Mouse (Mus musculus): ENCODE data around the gene Gpatch11. TPM values are rescaled to one million over a fixed set of nuclear protein-coding genes. Genes with fewer than 3 reads are reported as not detected.

Gene Gpatch11
- polyA plus RNA-seq, 1 experiment from 2014 or later: 31.8 TPM

DNA sequence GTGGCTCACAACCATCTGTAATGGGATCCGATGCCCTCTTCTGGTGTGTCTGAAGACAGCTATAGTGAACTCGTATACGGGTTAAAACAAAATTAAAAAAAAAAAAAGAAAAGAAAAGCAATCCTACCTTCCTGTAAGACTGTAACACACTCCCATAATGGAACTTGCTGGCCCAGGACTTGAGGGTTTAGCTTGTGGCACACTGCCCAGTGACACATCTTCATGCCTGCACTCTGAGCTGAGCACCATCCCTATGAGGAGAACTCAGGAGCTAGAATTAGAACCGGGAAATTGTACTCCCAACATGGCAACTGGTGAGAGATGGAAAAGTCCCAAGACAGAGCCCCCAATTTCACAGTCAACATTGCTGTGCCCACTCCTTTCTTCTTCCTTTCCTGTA, 47.9 kb downstream of the Gpatch11 start:
- no peaks in the 10 kb centered on the region for H3K36me3 ChIP-seq (ENCODE audit: control insufficient read depth, insufficient read depth, low read length)
- no peak for ATAC-seq (replicated peaks; ENCODE audit: insufficient number of reproducible peaks, low FRiP score, low TSS enrichment)
- H3K9me3 ChIP-seq (replicated peaks; ENCODE audit: control insufficient read depth, low read length): no peaks in the 10 kb centered on the region
- WGBS (ENCODE audit: insufficient replicate concordance): 92% methylated on average over 4 of the region's 4 CpGs
- H3K9ac ChIP-seq (ENCODE audit: low read depth, low read length): no peak overlapping the region
- no peak overlapping the region for H3K4me2 ChIP-seq
- H3K27me3 ChIP-seq (ENCODE audit: control insufficient read depth, insufficient read depth, low read length): no peaks in the 10 kb centered on the region
- H3K27ac ChIP-seq (ENCODE audit: low read depth, low read length): no peak overlapping the region
- H3K4me3 ChIP-seq (ENCODE audit: low read depth, low read length): no peak overlapping the region
- 0 out of 2 replicates have a peak, but pooled peaks cover 7% of the 10 kb centered on the region for H3K4me1 ChIP-seq (ENCODE audit: control insufficient read depth, insufficient read depth, low read length)

DNA sequence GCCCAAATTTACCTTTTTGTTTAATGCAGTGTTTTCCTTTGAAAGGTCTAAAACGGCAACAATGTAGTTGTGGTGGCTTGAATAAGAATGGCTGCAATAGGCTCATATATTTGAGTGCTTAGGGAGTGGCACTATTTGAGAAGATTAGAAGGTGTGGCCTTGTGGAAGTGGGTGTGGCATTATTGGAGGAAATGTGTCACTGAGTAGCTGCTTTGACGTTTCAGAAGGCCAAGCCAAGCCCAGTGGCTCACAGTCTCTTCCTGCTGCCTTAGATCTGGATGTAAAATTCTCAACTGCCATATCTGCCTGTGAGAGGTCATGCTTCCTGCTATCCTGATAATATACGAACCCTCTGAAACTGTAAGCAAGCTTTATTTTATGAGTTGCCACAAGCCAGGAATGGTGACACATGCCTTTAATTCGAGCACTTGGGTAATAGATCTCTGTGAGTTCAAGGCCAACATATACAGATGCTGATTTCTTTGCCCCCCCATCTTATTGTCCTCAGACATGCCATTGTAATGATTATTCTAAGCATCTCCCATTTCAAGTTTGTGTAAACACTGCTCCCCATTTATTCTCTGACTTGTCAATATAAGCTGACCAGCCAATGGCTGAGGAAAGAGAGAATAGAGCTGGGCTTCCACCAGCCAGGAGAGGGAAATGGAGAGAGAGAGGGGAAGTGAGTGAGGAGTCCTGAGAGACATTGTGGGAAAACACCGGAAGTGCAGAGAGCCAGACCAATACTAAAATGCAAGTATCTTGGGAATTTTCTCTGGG, 50.1 kb downstream of the Gpatch11 start:
- Histone ChIP-seq H3K9me3 (replicated peaks; ENCODE audit: control insufficient read depth, low read length) (no peaks in the 10 kb centered on the region), H3K4me3 (ENCODE audit: low read depth, low read length) (no peak overlapping the region), H3K27ac (ENCODE audit: low read depth, low read length) (no peak overlapping the region), H3K27me3 (ENCODE audit: control insufficient read depth, insufficient read depth, low read length) (no peaks in the 10 kb centered on the region), H3K36me3 (ENCODE audit: control insufficient read depth, insufficient read depth, low read length) (no peaks in the 10 kb centered on the region), H3K4me1 (ENCODE audit: control insufficient read depth, insufficient read depth, low read length) (0 out of 2 replicates have a peak, but pooled peaks cover 7% of the 10 kb centered on the region), H3K4me2 (no peak overlapping the region), H3K9ac (ENCODE audit: low read depth, low read length) (no peak overlapping the region)
- 72% methylated on average over 5 of the region's 5 CpGs for WGBS (ENCODE audit: insufficient replicate concordance)
- ATAC-seq (replicated peaks; ENCODE audit: insufficient number of reproducible peaks, low FRiP score, low TSS enrichment): no peak

DNA sequence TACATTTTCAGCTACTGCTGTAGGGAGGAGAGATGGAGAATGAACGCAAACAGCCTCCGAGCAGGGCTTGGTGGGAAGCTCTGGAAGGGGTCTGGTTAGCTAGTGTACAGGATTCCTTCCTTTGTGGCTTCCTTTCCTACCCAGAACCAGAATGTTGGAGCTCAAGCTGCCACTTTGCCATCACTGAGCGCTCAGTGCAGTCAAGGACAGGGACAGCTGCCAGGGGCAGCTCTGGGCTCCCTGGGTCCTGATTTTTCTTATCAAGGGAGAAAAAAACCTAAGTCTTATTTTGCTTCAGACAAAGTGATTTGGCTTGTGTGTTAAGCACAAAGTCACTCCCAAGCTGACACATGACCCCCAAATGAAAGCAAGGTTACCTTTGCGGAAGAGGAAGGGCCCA, 53.2 kb downstream of the Gpatch11 start:
- Histone ChIP-seq H3K27me3 (ENCODE audit: control insufficient read depth, insufficient read depth, low read length) (no peaks in the 10 kb centered on the region), H3K27ac (ENCODE audit: low read depth, low read length) (no peak overlapping the region), H3K36me3 (ENCODE audit: control insufficient read depth, insufficient read depth, low read length) (no peaks in the 10 kb centered on the region), H3K9ac (ENCODE audit: low read depth, low read length) (no peak overlapping the region), H3K4me3 (ENCODE audit: low read depth, low read length) (no peak overlapping the region), H3K4me1 (ENCODE audit: control insufficient read depth, insufficient read depth, low read length) (no peaks in the 10 kb centered on the region), H3K4me2 (no peak overlapping the region), H3K9me3 (replicated peaks; ENCODE audit: control insufficient read depth, low read length) (no peaks in the 10 kb centered on the region)
- no peak for ATAC-seq (replicated peaks; ENCODE audit: insufficient number of reproducible peaks, low FRiP score, low TSS enrichment)
- 86% methylated on average over 4 of the region's 4 CpGs for WGBS (ENCODE audit: insufficient replicate concordance)

DNA sequence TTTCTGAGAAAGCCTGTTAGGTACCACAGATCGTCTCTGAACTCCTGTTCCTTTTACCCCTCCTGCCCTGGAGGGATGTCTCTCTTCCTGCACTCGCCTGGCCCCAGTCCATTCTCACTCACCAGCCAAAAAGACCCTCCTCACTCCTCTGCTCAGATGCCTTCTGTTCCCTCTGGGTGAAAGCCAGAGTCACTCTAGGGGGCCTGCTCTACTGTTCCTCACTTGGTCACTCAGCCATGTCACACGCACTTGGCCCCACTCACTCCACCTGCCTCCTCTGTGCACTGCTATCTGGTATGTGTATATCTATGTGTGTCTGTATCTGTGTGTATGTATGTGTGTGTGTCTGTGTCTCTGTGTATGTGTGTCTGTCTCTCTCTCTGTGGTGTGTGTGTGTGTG, 53.8 kb downstream of the Gpatch11 start:
- Histone ChIP-seq H3K27me3 (ENCODE audit: control insufficient read depth, insufficient read depth, low read length) (no peaks in the 10 kb centered on the region), H3K4me2 (no peak overlapping the region), H3K36me3 (ENCODE audit: control insufficient read depth, insufficient read depth, low read length) (no peaks in the 10 kb centered on the region), H3K9ac (ENCODE audit: low read depth, low read length) (no peak overlapping the region), H3K4me3 (ENCODE audit: low read depth, low read length) (no peak overlapping the region), H3K4me1 (ENCODE audit: control insufficient read depth, insufficient read depth, low read length) (no peaks in the 10 kb centered on the region), H3K9me3 (replicated peaks; ENCODE audit: control insufficient read depth, low read length) (no peaks in the 10 kb centered on the region), H3K27ac (ENCODE audit: low read depth, low read length) (no peak overlapping the region)
- WGBS (ENCODE audit: insufficient replicate concordance): 54% methylated on average over 3 of the region's 3 CpGs
- ATAC-seq (replicated peaks; ENCODE audit: insufficient number of reproducible peaks, low FRiP score, low TSS enrichment): no peak

DNA sequence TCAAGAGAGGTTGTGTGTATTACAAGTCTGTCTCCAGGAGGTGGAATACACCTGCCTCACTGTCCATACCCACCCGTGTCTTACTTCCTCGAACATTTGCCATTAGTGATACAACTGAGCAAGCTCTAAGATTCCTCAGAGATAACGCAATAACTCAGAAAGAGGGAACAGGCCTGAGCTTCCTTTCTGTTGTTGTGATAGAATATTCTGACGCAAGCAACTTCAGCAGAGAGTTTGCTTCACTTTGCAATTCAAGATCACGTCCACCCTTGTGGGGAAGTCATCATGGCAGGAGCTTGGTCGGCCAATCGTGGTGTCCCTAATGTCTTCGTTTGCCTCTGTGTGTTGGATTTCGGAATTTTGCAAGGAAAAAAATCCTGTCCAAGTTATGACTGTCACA, 55.7 kb downstream of the Gpatch11 start:
- Histone ChIP-seq H3K4me1 (ENCODE audit: control insufficient read depth, insufficient read depth, low read length) (no peaks in the 10 kb centered on the region), H3K9ac (ENCODE audit: low read depth, low read length) (no peak overlapping the region), H3K27ac (ENCODE audit: low read depth, low read length) (no peak overlapping the region), H3K9me3 (replicated peaks; ENCODE audit: control insufficient read depth, low read length) (no peaks in the 10 kb centered on the region), H3K4me2 (no peak overlapping the region), H3K27me3 (ENCODE audit: control insufficient read depth, insufficient read depth, low read length) (no peaks in the 10 kb centered on the region), H3K4me3 (ENCODE audit: low read depth, low read length) (no peak overlapping the region), H3K36me3 (ENCODE audit: control insufficient read depth, insufficient read depth, low read length) (no peaks in the 10 kb centered on the region)
- 73% methylated on average over 9 of the region's 9 CpGs for WGBS (ENCODE audit: insufficient replicate concordance)
- ATAC-seq (replicated peaks; ENCODE audit: insufficient number of reproducible peaks, low FRiP score, low TSS enrichment): no peak

DNA sequence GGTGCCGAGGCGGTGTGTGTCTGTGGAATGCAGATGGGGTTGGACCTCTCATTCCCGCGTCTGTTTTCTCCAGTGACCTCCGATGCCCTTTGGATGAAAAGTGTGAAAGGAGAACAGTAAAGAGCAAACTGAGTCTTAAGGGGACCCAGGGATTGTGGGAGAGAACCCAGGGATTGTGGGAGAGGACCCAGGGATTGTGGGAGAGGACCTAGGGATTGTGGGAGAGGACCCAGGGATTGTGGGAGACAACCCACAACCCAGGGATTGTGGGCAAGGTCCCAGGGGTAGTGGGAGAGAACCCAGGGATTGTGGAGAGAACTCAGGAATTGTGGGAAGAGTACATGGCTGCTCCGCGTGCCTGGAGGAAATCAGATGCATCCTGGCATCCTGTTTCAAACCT, 59.6 kb downstream of the Gpatch11 start:
- no peak overlapping the region for H3K27ac ChIP-seq (ENCODE audit: low read depth, low read length)
- no peak overlapping the region for H3K4me3 ChIP-seq (ENCODE audit: low read depth, low read length)
- 75% methylated on average over 7 of the region's 7 CpGs for WGBS (ENCODE audit: insufficient replicate concordance)
- no peaks in the 10 kb centered on the region for H3K4me1 ChIP-seq (ENCODE audit: control insufficient read depth, insufficient read depth, low read length)
- no peaks in the 10 kb centered on the region for H3K27me3 ChIP-seq (ENCODE audit: control insufficient read depth, insufficient read depth, low read length)
- H3K36me3 ChIP-seq (ENCODE audit: control insufficient read depth, insufficient read depth, low read length): no peaks in the 10 kb centered on the region
- H3K9ac ChIP-seq (ENCODE audit: low read depth, low read length): no peak overlapping the region
- no peak for ATAC-seq (replicated peaks; ENCODE audit: insufficient number of reproducible peaks, low FRiP score, low TSS enrichment)
- no peak overlapping the region for H3K4me2 ChIP-seq
- no peaks in the 10 kb centered on the region for H3K9me3 ChIP-seq (replicated peaks; ENCODE audit: control insufficient read depth, low read length)

DNA sequence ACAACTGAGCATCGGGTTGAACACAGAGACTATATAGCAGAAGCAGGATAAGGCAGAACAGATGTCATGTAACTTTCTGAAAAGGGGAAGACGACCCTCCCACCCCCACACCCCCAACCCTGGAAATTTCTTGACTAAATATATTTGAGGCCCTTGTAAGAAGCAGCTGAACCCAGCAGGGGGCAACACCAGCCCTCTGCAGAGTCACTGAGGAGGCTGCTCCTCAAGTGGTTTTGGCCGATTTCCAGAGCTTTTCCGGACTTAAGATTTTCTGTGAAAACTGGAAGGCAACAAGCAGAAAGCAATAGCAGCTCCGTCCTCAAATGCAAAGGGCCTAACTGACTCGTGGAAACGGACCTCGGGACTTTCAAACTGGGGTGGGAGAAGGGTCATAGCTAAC, 60.0 kb downstream of the Gpatch11 start:
- H3K4me3 ChIP-seq (ENCODE audit: low read depth, low read length): no peak overlapping the region
- no peak for ATAC-seq (replicated peaks; ENCODE audit: insufficient number of reproducible peaks, low FRiP score, low TSS enrichment)
- WGBS (ENCODE audit: insufficient replicate concordance): 31% methylated on average over 8 of the region's 8 CpGs

More for the DNA sequence above, 60.0 kb downstream of the Gpatch11 start:
- no peak overlapping the region for H3K9ac ChIP-seq (ENCODE audit: low read depth, low read length)
- peak overlapping the region; percentile 42 for H3K4me2 ChIP-seq
- no peaks in the 10 kb centered on the region for H3K4me1 ChIP-seq (ENCODE audit: control insufficient read depth, insufficient read depth, low read length)
- no peak overlapping the region for H3K27ac ChIP-seq (ENCODE audit: low read depth, low read length)
- H3K9me3 ChIP-seq (replicated peaks; ENCODE audit: control insufficient read depth, low read length): no peaks in the 10 kb centered on the region
- H3K27me3 ChIP-seq (ENCODE audit: control insufficient read depth, insufficient read depth, low read length): no peaks in the 10 kb centered on the region
- H3K36me3 ChIP-seq (ENCODE audit: control insufficient read depth, insufficient read depth, low read length): no peaks in the 10 kb centered on the region
